Mouse (Mus musculus) lung, postnatal 4 days (tissue): ENCODE data around the gene Phactr1.

Experiments used
- DNase-seq, 2 experiments: peaks; one replicate each; pipeline ENCODE4 v3.0.0; 2021

Phactr1 gene

DNA sequence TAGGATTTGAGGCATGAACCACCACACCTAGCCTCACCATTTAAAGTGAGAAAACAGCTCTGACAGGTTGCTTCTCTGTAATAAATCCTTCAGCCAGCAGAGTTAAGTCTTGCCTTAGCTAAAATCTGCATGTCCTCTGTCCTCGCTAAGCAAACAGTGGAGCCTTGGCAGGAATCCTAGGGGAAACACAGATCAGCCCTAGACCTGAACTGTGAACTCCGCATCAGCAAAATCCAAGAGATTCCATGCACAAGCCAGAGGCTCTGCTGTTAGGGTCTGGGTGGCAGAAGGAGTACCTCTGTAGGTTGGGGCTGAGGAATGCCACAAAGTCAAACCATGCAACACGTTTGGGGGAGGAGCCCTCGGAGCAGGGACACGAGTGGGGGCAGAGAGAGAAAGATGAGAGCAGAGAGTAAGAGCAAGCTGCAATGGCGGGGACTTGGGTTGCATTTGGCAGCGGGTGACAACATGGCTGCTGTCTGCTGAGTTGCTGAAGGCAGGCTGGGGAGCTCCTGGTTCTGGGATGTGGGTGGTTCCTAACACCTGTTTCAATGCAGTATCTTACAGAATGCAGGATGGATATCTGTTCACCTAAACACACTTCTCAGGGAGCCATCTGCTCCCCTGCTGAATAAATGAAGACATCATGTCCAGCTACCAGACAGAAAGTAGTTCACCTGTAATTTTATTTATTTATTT is 464.4 kb downstream of the Phactr1 start:
- no peak for DNase-seq

DNA sequence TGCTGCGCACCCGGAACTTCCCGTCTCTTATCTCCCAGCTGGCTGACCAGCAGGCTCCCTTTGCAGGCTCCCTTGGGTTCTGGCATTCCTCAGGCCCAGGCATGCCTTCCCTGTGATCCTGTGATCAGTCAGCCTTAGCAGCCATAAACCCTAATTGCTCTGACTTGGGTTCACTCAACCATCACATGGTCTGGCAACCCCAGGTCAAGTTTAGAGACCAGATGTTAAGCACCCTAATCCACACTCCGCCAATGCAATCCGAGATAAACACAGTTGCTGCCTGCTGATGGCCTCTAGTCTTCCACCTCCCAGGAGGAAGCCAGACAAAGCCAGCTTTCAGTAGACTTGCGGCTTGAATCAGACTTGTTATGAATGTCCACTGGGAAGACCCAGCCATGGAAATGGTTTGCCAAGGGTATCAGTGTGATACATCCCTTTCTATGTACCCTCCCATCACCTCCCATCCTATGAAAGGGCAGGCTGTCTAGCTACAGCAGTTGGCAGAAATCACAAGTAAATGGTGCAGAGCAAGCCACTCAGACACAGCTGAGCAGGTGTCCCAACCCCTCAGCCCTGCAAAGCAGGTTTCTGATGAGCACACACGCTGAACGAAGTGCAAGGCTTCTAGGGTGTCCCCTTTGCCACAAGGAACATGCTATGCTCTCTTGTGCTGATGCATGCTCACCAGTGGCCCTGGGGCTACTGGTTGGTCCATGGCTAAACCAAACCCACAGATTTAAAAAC is 466.3 kb downstream of the Phactr1 start:
- DNase-seq: no peak

DNA sequence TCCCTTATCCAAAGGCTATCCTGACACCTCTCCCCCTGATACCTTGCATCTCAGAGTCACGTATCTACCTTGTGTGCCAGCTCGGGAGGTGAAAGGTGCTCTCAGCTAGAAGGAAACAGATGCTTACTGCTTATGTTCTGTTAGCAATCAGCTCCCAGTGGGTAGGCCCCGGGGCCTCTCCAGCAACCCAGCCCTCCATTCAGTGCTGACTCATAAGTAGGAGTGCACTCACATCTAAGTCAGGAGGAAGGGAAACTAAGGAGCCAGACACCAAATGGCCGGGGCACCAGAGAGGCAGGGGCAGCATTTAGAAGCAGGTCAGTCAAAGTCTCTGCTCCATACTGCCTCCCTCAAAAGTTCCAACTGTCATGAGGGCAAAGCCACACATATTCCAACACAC is 468.3 kb downstream of the Phactr1 start:
- no peak for DNase-seq

DNA sequence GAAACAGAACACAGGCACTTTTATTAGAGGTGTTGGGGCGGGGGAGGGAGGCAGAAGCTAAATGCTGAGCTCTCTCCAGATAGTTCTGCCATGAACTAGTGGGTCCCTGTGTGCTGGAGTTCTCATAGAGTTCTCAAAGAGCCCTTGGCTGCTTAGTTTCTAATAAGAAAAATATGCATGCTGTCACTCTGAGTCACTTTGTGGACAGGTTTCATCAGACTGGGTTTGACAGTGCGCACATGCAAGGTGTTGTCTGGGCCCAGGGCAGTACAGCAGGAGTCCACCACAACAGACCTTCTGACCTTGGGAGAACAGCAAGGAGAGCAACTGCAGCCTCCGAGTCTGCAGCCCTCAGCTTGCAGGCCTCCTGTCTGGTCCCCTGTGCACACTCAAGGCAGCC is 469.2 kb downstream of the Phactr1 start:
- no peak for DNase-seq

DNA sequence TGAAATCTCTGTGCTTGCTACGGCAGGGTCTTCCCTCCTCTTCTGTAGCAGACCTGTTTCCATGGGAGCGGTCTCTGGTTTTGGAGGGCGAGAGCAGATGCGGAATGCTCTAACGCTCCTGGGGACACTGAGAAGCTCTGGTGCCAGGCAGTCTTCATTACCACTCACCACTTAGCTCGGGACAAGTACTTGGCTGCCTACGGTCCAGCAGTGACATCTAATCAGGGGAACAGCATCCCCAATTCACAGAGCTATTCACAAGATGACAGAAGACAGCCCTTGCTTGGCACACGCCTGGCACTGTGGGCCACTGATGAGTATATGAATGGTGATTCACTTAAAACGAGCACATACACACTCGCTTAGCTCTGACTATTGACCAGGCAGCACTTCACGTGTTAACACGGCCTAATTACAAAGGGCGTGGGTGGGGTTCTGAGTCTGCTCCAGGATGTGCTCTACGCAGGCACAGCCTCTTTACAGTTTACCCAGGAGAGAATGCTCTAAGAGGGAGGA is 471.6 kb downstream of the Phactr1 start:
- DNase-seq: no peak

DNA sequence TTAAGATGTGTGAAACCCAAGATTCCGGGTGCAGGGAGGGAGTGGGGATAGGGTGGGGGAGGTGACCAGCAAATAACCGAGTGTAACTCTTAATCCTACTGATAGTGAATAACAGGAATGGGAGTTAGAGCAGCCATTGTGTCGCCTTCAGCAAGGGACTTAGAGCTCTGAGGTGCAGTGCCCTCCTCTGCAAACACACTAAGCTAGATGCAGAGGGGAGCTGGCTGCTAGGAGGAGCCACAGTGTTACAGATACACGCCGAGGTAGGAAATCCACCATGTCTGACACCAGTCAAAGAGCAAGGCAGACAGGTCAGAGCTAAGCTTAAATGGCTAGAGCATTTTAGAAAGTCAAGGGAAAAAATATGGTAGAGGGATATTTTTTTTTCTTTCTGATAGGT is 476.9 kb downstream of the Phactr1 start:
- DNase-seq: no peak

DNA sequence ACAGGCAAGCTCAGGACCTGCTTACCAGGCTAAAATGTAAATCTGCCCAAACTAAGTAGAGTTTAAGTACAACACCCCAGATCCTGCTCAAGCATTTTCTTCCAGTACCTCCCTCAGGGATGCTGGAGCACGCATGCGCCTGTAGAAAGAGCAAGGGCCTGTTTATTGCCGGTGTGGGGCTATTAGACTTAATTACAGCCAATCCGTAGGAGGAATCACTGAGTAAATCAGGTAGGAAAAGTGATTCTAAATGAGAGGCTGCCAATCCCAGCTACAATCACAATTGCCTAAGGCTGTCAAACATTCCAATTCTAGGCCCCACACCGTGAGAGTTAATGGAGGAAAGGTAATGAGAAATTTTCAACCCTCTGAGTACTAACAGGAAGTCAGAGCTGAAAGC is 477.9 kb downstream of the Phactr1 start:
- no peak for DNase-seq

DNA sequence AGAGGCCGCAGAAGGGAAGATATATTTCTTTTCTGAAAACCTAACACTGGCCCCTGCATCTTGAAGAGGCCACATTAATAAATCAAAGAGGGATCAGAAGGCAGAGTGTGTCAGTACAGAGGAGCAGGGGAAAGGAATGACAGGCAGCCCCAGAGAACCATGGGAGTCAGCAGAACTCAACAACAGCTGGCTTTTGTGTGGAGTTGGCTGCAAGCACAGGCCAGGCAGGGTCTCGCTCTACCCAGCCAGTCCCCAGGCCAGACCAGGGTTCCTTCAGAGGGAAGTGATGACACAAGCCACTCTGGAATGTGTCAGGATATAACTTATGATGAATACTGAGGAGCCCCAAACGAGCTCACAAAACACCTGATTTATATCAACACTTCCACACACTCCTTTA is 479.0 kb downstream of the Phactr1 start:
- DNase-seq: peak in 1 of 2 experiments; percentile 69

DNA sequence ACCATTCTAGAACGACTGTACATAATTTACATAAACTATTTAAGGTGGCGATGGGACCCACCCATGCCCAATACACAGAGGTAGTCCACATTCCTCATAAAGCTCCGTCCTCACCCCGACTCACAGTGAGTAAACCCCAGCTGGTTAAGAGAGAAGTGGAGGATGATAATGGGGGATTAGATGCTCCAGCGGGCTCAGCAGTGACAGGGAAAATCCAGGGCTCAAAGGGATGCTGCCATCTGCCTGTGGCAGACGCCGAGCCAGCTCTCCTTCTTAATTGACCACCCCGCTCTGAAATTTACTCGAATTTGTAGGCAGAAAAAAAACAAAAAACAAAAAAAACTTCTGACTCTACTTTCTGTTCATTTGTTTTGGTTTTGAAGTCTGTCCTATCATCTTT is 487.3 kb downstream of the Phactr1 start:
- DNase-seq: no peak

DNA sequence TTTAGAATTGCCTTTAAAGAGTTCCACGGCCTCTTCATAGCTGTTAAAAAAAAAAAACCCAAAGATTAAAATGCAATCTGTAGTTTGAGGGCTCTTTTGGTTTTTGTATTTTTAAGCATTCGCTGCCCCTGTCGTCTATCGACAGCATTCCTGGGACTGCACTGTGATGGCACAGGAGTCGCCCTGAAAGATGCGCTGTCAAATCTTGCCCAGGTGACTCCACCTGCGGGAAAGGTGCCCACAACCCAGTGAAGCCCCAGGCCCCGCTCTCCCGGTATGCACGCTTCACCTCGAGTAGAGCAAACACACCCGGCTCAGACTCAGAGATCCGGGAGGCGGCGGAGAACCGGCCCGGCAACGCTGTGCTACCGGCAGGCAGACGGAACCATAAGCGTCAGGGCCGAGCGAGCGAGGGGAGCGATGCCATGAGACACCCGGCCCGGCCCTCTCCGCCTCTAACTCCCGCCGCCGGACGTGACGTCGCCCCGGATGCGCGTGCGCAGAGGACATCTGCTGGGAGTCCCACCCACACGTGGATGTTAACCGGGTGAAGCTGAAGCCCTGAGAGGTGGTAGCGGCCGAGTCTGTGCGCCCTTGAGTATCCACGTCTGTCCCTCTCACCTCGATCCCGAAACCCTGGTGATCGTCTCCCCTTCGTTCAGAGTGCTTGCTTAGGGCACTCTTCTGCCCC is 490.7 kb downstream of the Phactr1 start, which contains the start of gene Tbc1d7:
Gene Tbc1d7 (minus strand): TSS at position 482 of the 691 bp plus-strand sequence.
- DNase-seq: peak; percentile 98 to 99

DNA sequence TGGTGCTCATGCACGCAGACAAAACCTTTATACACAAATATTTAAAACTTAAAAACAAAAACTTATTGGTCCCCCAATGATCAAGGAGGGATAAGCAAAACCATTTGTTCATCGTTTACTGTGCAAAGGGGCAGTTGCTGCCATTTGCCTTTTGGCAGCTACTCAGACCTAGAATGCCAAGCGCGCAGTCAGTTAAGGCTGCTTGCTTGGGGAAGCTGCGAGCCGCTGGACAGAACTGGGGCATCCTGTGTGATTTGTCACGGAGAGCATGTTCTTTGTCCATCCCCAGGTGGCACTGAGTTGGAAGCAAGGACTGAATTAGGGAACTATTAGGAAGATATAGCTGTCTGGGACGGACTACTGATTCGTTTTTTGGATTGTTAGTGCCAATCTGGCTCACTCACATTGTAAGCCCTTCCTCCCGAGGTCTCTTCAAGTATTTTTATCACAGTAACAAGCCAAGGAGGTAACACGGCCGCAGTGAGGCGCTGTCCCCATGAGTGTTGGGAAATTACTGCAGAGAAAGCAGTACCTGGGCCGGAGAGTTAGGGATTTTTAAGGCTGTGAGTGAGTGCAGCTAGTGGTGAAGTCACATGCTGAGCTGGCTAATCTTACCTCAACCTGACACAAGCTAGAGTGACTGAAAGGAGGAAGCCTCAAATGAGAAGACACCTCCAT is 491.8 kb downstream of the Phactr1 start:
- peak; percentile 43 to 45 for DNase-seq

DNA sequence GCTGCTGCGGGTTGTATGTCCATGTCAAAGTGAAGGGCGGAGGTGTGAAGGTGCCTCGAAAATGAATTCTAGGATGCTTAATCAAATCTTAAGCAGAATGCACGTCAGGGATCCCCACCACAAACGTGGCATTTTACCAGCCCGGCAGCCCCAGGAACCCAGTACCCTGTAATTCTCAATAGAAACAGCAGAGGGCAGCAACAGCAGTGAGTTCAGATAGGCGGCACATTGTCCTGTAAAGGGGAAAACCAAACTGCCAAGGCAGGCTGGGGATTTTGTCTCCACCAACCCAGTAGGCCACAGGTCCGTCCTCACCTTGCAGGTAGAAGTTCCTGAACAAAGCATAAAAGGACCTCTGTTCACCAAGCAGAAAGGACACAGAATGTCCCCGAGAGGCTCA is 492.8 kb downstream of the Phactr1 start:
- DNase-seq: peak; percentile 64 to 87

DNA sequence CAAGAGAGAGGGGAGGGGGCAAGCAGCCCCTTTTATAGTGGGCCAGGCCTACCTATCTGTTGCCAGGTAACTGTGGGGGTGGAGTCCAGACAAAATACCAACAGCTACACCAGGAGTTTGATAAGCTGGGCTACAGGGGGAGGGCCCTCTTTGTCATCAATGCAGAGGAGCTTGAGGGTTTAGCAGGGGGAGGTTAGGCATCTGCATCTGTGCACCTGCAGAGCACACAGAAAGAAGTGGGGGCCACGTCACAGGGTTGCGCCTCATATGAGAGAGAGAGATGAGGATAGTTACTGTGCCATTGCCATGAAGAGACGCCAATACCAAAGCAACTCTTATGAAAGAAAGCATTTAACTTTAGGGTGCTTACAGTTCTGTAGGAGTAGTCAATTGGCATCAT is 496.3 kb downstream of the Phactr1 start:
- no peak for DNase-seq

DNA sequence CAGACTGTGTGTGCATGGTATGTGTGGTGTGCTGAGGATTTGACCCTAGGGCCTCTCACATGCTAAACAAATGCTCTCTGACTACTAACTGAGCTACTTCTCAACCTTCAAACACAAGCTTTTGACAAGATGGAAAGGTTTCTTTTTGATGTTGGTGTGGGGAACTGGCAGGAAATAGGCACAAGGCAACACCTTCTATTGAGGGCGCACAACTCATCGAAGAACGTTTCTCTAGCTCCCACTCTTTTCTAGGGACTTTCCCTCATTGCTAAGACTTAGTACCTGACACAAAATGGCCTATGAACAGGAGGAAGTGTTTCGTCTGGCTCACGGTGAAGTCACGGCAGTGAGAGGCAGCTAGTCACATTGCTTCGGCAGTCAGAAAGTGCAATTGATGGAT is 496.9 kb downstream of the Phactr1 start:
- no peak for DNase-seq

DNA sequence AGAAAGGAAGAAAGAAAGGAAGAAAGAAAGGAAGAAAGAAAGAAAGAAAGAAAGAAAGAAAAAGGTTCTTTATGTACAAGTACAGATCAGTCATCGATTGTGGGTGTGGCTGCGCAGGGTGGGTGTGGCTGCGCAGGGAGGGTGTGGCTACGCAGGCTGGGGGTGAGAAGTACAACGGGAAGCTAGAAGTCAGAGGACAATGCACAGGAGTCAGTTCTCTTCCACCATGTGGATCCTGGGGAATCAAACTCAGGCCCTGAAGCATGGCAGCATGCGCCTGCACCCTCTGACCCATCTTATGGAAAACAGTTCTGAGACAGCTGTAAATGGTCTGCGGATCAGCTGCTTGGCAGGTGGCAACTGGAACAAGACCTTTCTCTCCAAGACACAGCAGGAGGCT is 500.7 kb downstream of the Phactr1 start:
- no peak for DNase-seq

DNA sequence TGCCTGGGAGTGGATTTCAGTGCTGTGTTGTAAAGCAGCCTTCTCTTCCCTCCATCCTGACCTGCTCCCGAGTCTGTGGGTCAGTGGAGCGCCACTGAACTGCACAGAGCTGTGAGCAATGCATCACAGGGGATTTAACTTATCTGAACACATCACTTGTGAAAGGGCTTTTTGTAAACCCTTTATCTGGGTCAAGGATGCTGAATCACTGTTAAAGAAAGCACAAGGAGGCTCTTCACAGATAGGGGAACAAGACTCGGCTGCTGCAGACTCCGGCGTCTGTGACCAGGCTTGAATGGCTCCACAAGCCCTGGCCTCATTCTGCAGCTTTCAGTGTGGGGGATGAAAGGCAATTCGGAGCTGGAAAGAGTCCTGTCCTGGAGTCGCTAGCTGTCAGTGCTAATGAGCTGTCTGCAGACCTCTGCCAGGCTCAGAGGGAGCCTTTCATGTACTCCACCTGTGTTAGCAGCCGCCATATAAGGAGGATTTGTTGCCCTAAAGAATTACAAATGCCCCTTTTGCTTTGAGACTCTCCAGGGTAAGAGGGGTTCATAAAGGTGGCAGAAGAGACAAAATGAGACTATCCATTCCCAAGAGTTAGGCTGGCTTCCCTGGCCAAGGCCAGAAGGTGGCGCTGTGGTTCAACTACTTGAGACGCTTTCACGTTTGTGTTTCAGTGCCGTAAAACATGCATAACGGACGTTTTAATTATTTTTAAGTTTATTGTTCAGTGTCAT is 502.2 kb downstream of the Phactr1 start:
- DNase-seq: peak; percentile 78 to 87

DNA sequence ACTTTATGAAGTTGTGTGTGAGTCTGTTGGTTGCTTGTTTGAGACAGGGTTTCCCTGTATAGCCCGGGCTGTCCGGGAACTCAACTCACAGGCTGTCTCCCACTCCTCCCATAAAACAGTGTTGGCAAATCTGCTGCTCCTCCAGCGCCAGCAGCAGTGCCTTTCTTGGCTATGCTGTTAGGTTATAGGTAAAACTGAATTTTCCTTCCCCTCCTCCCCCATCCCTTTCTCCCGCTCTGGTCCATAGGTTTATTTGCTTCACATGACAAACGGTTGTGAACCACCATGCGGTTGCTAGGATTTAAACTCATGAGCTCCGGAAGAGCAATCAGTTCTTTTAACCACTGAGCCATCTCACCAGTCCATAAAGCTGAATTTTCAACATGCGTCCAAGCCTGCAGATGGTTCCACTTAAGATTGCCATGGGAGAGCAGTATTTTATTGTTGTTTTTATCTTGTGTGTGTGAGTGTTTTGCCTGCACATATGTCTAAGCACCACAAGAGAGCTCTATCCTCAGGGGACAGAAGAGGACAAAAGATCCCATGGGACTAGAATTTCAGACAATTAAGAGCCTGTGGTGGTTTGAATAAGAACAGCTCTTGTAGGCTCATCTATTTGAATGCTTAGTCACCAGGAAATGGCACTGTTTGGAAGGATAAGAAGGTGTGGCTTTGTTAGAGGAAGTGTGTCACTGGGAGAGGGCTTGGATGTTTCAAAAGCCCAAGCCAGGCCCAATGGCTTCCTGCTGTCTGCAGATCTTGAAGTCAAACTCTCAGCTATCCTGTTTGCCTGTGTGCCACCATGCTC is 503.0 kb downstream of the Phactr1 start:
- DNase-seq: no peak

DNA sequence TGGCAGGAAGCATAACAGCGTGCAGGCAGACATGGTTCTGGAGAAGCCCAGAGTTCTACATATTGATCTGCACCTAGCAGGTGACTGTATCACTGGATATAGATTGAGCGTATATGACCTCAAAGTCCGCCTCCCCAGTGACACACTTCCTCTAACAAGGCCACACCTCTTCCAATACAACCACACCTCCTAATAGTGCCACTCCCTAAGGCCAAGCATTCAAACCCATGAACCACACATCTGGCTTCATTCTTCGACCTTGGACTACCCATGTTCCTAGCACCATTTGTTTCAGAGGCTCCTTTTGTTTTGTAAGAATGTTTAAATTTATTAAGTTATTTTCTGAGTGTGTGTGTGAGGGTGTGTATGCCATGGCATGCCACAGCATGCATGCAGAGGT is 507.3 kb downstream of the Phactr1 start:
- DNase-seq: peak in 1 of 2 experiments; percentile 5
